Mouse (Mus musculus): ENCODE results near the gene Hhipl1.

Hhipl1 gene

DNA sequence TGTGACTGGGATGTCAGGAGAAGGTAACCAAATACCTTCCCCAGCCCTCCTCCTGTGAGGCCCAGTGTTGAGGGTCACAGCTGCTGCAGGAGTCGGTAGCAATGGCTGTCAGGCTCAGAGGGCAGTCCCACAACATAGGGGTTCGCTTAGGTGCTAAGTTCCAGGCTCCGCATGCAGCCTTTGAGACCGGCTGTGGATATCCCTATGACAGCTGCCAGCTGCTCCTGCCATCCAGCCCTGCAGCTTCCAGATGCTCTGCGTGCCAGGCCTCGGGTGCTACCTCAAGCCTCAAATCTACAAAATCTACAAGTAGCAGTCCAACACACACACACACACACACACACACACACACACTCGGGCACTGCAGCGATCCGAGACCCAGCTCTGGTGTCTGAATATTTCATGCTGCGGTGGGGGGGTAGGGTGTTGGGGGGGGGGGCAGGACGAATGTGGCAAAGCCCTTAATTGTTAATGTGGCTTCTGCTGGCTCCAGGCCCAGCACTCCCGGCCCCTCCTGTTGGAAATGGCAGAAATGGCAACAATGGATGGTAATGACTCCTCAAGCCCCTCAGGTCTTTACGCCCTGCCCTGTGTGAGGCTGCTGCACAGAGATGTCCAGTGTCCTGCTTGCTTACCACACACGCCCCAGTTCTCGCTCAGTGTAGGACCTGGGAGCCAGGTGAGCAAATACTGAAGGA is 27.7 kb upstream of the Hhipl1 start:
- no peak for DNase-seq

DNA sequence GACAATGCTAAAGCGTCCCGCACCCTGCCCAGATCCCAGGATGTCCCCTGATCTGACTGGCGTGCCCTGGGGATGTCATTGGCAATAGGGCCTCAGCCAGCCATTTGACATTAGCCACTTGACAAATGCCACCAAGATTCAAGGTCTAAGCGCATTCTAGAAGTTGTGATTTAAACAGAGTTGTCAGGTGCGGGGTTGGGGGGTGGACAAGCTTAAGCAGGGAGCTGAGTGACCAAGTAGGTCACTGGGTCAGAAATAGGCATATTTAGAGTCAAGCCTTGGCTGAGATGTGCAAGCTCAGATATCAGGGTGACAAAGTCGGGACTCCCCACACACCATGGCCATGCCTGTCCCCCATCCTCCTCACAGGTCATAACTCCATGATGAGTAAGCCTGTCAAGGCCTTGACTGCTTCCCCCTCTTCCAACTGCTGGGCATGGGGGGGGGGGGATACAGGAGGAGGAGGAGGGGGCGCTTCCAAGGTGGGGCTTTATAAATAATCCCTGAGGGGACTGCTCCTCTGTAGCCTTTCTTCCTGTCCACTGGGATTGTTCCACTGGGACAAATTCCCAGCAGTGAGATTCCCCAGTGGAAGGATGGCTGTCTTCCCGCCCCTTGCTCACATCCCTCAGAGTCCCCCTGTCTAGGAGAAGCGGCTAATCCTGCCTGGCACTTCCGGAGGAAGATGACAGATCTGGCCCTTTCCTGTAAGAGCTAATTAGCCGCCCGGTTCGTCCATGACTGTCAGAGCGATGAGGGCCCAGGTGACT is 21.4 kb upstream of the Hhipl1 start:
- no peak for DNase-seq

DNA sequence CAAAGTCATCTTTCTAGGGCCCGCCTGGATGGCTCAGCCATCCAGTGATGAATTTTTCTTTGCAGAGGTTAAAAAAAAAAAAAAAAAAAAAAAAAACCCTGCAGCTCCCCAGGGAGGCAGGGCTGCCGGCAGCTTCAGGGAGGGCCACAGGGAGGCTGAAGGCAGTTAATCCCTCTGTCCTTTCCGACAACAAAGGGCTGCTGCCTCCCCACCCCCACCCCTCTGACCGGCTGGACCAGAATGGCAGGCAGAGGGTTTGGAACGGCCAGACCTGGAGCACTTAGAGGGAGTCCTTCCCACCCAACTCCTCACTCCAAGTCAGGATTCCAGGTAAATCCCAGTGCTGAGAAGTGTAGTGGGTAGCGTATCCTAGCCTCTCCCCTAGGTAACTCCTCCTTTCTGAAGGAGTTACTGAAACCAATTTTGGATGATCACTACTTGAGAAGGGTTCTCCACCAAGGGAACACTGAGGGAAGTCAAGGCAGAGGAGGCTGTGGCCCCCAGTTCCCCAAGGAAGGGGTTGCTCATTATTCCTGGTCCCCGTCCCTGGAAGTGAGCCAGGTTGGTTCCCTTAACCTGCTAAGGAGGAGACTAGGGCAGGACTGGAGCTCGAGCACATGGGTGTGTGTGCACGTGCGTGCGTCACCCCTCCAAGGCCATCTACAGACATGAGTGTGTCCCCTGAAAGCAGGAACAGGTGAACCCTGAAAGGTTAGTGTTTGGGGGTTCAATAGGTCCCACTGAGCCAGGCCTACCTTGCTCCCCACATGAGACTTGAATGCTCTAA is 20.7 kb upstream of the Hhipl1 start:
- no peak for DNase-seq

DNA sequence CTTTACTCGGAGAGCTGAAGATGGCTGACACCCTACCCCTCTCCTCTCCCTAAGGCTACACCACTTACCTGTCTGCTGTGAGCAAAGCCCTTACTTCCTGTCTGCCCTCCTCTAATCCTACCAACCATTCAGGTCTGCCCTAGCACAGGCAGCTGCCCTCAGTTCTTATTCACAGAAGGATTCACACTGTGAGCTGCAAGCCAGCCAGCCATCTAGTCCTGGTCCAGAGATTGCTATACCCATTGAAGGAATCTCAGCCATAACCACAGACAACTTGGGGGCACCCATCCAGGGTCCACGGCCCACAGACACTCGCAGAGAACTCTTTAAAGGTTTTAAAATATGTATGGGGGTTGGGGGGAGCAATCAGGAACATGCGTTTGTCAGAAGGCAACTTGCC is 19.7 kb upstream of the Hhipl1 start:
- DNase-seq, result no peak

DNA sequence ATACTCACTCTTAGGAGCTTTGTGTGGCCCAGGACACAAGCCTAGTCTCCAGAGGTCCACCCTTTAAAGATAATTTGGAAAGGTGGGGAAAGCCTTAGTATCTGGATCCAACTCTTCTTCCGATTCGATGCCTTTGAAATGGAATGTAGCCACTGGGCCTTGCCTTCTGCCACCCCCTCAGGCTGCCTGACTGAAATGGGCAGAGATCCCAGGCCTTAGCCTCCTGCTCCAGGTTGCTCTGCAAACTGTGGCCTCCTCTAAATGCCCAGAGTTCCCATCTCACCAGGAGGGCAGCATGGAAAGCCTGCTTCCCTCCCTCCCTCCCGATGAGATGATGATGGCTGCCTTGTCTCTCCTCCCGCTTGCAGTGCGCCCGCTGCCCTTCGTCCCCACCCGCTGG is 19.1 kb upstream of the Hhipl1 start:
- no peak for DNase-seq

DNA sequence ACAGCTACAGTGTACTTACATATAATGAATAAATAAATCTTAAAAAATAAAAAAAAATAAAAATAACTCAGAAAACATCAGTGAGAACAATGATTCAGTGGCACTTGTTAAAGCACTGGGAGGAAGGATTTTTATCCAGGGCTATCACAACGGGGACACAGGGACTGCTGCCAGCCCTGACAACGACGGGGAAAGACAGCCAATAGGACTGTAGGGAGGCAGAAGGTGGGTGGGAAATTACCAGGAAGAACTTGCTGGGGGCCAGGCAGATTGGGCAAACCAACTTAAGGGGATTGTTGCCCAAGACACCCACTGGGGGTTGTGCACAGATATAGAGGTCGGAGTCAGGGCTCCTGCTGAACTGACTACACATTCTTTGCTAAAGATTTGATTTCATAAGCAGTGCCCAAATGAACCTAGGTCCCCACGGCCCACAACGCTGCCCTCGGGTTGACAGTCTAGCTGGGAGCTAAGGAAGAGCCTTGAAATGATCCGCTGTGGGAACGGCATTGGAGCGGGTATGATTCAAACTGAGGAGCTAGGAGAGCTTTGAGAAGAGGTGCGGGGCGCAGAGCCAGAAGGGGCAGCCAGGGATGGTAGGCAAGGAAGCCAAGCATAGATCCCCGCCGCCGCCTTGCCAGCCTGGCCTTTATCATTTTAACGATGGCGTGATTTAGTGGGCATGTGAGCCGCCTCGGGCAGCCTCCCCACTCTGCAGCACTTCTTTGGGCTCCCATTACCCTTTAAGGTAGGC is 17.8 kb upstream of the Hhipl1 start:
- DNase-seq, result no peak

DNA sequence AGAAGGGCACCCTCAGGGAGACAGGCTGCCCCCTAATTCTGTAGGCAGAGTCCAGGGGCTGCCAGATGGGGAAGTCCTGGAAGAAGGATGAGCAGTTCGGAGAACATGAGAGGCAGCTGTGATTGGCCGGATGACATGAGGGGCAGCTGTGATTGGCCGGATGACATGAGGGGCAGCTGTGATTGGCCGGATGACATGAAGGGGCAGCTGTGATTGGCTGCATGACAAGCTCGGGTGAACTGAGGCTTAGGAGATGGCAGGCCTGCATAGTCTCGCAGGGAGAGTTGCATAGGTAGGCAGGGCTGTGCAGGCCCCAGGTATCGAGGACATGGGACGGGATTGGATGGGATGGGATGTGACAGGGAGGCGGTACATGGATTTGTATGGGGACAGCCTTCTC is 13.7 kb upstream of the Hhipl1 start:
- no peak for DNase-seq

DNA sequence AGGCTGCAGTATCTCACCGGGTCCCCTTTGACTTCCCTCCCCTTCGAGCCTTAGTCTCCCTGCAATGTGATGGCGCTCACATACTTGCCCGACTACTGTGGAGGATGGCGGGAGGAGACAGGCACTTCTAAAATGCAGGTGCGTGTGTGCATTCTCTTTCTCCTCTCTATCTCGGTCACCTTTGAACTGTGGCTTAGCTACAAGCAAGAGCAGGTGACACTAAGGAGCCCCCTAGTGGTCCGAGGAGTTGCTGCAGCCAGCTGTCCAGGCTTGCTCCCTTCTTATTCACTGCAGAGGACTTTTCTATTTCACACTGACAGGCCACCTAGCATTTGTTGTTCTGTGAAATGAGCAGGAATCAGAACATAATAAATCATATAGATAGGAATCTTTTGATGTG is 13.1 kb upstream of the Hhipl1 start:
- peak; percentile 75 for DNase-seq

DNA sequence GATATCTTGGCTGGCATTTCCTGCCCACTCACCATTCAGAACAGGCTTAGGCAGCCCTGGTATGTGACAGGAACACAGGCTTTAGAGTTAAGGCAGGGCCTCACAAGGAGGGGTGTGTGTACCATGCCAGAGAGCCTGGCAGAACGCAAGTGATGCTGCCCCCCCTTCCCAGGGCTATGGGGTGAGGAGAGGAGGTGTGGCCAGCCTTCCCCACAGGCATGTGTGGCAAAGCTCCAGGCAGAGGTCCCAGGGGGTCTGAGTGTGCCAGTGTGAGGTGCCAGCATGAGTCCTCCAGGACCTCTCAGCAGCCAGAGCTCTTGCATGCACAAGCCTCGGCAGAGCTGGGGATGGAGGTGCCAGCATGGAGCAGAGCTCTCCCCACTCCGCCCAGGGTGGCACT is 11.4 kb upstream of the Hhipl1 start:
- no peak for DNase-seq

DNA sequence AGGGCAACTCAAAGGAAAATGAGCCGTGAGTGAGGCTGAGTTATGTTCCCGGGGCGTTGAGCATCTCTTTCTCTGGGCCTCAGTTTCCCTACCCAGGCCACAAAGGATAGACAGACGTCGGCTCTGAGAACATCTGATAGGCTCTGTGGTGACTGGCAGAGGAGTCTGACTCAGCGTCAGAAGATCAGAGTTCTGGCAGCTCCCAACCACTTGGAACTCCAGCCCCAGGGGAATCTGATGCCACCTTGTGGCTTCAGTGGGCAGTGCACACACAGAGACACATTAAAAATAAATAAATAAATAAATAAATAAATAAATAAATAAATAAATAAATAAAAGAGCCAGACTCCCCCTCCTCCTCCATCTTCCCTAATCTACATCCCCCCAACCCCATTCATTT is 9.0 kb upstream of the Hhipl1 start:
- DNase-seq, result no peak

DNA sequence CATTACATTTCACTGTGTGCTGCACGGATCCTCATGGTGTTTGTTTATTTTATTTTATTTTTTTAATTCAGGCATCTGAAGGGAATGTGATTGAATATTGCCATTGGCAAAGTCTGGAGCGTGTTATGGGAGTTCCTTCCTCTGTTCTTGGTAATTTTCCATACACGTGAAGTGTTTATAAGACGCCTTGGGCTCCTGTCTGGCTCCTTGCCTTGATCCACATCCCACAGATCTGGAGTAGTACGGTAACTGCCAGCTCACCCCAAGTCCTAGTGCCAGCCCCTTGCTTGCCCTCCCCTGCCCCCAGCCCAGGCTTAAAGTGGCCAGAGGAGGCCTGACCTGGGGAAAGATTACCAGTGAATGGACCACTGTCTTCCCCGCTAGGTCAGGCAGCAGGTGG is 5.1 kb upstream of the Hhipl1 start:
- DNase-seq, result no peak

DNA sequence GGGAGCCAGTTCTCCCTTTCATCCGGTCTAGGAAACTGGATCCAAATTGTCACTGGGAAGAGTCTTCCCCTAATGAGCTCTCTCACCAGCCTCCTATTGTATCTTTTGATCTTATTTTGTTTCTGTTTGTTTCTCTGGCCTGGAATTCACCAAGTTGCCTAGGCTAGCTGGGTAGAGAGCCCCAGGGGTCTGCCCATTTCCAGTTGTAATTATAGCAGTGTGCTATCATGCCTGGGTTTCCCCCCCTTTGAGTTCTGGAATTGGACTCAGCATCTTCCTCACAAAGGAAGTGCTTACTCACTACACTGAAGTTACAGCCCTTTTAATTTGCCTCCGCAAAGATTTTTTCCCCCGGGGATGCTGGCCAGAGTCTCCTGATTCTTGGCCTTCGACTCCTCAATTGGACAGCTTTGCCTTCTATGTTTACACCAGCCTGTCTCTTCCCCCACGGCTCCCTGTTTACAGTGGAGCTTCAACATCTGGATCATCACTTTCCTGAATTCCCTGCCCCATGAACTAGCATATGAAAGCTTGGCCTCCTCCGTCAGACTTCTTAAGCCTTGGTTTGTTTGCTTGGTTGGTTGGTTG is 2.2 kb upstream of the Hhipl1 start:
- no peak for DNase-seq

DNA sequence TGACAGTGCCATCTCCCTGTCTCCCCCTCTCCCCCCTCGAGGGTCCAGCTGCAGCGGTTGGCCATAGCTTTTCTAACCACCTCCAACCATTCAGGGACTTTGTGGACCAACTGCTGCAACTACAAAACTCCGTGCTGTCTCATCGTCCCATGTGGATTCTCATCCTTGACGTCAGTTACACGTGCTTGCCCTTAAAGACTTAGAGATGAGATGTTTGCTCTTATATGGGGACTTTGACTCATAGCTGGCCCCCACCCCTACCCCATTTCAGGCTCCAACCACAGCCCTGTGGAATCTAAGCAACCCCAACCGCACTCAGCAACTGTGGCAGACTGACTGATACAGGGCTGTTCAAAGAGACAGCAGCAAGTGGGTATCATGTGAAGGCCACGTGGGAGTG is 898 bp upstream of the Hhipl1 start:
- no peak for DNase-seq

DNA sequence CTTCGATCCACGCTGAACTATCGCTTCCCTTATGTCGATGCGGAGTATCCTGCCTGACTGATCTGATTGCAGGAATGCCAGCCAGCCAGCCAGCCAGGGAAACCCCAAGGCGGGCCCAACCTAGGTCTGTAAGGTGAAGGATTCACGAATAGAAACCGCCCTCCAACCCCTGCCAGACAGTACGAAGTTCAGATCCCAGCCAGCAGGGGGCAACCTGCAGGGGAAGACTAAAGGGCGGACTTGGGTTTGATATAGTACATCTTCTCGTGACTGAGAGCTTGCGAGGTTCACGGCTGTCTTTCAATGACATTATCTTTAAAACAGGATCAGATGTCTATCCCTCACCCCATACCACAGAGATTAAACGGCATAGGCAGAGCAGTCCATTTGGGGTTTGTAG is 1.5 kb downstream of the Hhipl1 start:
- DNase-seq, result no peak

DNA sequence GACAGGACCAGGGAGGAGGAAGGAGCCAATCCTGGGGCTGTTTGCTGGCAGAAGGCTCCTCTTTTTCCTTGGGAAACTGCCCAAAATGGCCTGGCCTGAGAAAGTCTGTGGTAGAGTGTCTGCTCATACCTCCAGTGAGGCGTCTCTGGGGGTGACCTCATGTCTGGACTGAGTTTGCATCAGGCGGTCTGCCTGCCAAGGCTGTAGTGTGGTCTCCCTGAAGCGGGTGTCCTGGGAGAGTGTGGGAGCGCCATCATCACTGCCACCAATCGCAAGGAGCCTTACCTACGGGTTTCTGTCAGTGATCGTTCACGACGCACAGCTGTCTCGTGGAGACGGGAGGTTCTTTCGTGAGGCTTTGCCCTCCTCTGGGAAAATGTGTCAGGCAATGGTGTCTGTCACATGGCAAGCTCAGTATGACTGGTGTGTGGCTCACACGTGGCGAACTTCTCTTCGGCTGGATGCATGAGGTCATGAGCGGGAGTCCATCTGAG is 2.3 kb downstream of the Hhipl1 start:
- no peak for DNase-seq

DNA sequence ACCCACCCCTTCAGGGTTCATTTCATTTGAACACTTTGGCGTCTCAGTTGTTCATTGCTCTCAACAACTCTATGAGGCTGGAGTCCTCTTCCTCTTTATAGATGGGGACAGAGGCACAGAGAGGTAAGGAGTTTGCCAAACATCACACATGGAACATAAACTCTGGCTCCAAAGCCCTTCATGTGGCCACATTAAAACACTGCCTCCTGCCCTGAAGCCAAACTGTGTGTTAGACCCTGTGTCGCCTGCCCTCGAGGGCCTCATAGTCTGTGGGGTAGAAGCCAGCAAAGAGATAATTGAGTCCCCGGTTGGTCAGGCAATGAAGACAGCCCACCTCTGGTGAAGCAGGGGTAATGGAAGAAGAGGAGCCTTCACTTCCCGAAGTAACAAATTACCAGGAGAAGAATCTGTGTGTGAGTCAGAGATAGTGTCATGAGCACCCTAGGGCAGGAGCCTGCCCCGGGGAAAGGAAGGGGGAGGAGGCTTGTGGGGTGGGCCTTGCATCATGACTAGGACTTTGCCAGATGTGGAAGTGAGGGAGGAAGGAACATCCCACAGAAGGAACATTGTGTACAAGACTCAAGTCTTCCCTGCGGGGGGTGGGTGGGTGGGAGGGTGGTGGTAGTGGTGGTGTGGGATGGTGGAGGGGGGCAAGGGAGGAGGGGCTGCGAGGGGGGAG is 3.2 kb downstream of the Hhipl1 start:
- DNase-seq, result no peak

DNA sequence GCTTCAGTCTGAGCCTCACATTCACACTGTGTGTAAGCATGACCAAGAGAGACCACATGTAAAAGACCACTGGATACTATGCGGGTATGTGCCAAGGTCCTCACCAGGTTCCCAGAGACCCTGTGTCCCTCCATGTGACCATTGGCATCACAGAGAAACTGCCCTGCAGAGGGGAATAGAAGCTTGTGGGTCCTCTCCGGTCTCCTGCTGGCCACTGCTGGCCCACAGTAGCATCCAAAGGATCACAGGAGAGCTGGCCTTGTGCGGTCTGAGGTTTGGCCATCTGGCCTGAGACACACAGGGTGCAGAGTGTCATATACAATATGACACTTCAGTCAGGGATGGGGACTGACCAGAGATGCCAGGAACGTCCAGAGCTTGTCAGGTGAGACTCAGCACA is 4.0 kb downstream of the Hhipl1 start:
- no peak for DNase-seq

DNA sequence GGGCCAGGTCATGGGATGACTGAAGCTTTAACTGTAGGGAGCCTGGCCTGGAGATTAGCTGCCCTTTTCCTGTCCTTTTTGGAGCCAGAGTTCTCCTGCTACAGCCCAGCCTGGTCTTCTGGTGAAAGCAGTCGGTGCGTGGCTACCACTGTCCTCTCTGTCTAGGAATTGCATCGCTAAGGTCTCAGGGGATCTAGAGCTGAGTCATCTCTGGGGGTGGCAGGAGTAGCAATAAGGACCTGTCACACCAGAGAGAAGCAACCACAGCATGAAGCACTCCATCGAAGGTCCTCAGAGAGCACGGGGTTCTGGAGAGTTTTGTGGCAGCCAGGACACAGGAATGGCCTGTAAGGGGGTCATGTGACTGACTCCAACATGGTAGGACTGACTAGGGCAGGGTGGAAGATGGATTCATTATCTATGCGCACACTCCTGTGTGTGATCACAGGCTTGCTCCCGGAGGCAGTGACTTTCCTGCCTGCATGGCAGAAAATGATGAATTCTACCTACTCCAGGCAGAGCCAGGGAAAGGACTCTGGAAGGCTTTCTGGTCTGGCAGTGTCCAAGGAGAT is 4.5 kb downstream of the Hhipl1 start:
- DNase-seq, result no peak

DNA sequence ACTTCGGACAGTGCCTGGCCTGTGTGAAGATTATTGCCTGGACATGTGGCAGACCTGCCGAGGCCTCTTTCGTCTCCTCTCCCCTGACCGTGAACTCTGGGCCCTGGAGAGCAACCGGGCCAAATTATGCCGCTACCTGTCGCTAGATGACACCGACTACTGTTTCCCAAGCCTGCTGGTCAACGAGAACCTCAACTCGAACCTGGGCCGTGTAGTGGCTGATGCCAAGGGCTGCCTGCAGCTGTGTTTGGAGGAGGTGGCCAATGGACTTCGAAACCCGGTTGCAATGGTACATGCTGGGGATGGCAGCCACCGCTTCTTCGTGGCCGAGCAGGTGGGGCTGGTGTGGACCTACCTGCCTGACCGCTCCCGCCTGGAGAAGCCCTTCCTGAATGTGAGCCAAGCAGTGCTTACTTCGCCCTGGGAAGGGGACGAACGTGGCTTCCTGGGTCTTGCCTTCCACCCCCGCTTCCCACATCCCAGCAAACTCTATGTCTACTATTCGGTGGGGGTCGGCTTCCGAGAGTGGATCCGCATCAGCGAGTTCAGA is 5.7 kb downstream of the Hhipl1 start:
- no peak for DNase-seq

DNA sequence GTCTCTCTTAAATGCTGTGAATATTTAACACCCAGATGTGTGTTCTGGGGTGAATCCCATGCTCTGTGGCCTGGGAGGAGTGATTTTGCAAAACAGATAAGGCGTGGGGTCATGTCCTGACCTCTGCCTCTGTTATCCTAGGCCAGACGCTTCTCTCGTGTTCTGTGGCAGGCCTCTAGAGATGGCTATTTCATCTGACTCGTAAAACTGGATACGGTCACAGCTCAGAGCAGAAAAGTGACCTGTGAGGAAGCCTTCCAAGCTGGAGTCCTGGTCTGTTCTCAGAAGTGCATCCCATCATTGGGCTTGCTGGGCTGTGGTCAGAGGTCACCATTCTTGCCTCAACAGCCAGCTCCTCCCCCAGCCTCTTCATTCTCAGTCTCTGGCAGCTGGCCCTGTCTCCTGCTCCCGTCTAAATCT is 6.4 kb downstream of the Hhipl1 start:
- peak; percentile 51 for DNase-seq

DNA sequence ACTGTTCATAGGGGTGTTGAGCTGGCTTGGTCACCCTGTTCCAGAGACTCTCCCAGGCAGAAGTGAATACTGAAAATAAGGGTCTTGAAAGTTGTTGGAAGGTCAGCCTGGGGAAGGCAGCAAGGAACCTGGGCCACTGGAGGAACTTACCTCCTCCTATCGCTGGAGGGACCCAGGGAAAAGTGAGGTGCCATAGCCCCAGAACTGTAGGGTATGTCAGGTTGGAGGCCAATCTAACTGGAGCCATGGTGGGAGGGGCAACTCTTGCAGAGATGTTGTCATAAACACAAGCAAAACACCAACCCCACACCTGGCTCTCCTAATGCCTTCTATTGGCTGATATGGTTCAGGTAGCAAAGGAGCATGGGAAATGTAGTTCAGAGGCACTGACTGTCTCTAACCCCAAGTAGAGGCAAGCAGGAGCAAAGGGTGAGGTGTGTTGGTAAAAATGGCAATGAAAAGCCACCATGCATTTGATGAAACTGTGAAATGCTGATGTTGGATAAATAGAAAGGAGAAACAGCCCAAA is 7.2 kb downstream of the Hhipl1 start:
- DNase-seq, result no peak
